Mouse (Mus musculus) layer of hippocampus, postnatal 10 days (tissue): ENCODE measurements at regions not wholly inside any gene's neighbourhood (a gene's known extent, or its start where the extent isn't known, plus 50 kb on each side); places are given as distances from the start of the nearest gene placed in this dataset.
A peak's percentile ranks its signal among the peaks of the same experiment; 100 is the strongest.
"Not testable (repeated sequence)": the region's sequence is repeated elsewhere in the genome, so short reads cannot be mapped to it uniquely, and the experiment has no call there.

Experiments
- DNase-seq, 2 experiments: peaks; one replicate each; pipeline ENCODE4 v3.0.0; 2021; ENCODE audit warnings: low spot score in 2 of 2

DNA sequence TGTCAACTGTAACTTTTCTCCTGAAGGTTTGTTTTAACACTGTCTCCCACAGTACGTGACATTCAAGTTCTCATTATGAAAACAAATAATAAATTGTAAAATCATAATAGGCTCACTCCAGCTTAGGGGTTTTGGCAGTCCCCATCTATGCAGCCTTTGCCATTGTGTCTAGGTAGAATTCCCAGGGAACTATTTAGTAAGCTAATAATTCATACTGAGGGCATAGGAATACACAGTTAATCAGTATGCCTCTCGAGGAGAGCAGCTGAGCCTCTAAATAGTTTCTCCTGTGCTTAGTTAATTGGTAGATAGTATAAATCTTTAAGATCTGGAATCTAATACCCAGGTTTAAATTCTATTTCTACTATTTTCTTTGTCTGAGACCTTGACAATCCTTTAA, 191.7 kb downstream of the Tprg start:
- no peak for DNase-seq

DNA sequence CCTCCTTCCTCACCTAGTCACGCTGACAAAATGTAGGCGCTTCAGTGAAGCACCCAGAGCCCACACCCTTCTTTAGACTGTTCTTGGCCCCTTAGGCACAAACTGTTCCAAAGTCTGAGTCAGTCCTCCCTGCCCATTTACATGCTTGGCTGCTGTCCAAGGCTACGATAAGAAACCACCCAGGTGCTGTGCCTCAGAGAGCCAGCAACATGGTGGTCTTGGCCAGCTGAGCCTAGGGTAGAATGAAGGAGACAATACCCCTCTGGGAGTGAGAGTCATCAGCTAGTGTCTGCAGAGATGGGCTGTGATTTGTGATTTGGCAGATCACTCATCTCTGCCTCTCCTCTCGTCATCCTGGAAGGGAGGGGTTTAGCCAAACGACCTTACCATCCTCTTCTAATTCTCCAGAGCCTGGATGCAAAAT, 197.2 kb downstream of the Tprg start:
- no peak for DNase-seq

DNA sequence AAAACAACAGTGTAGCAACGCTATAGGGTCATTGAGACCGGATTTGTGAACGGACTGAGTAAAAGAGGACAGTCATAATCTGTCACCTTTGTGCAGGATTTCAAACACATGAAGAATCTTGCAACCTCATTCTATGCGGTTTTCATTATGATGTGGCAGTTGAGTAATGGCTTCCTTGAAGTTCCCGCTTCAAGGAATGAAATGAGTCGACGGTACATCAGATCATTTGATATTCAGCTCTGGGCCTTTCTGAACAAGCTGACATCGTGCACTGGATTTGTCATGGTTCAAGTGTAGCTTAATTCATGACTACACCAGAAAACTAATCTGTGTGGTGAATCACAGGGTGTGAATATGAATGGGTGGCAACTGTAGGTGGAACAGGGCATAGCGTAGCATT, 198.4 kb downstream of the Tprg start:
- no peak for DNase-seq

DNA sequence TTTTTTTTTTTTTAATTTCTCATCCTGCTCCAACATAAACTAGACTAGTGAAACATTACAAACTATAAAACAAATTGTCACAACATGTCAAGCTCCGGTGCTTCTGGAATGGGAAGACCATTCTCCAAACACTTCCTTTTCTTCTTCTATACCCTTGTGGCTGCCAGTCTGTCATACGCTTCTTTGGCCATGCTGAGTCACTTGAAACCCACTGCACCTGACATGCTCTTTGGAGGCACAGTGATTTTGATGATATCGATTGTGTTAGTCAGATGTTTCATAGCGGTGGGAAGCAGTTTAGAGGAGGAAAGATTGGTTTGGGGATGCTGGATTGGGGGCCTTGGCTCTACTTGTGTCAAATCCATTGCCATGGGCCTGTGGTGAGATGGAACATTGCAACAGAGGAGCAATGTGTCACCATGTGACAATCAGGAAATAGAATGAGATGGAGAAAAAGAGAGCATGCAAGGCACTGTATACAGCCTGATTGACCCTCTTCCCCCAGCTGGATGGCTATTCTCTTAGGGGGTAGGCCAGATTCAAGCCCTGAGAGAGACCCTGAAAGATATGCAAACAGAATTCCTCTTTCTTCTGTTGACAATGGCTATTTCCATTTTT, 197.0 kb upstream of the Trp63 start:
- DNase-seq: no peak

DNA sequence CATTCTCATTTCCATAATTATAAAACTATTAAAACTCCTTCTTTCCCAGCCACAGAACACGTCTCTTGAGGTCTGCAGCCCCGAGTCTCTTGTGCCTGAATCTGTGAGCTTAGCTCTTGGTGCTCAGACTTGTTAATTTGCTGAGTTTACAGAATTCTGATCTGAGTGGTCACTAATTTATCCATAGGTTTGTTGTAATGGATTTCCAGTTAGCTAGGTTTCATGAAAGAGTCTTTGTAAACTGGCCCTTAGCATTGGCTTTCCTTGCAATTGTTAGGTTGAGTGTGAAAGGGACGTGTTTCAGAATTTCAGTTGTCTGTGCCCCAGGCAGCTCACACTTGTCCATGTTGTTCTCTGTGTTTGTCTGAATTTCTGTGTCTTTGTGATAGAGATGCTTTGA, 192.7 kb upstream of the Trp63 start:
- DNase-seq: no peak

DNA sequence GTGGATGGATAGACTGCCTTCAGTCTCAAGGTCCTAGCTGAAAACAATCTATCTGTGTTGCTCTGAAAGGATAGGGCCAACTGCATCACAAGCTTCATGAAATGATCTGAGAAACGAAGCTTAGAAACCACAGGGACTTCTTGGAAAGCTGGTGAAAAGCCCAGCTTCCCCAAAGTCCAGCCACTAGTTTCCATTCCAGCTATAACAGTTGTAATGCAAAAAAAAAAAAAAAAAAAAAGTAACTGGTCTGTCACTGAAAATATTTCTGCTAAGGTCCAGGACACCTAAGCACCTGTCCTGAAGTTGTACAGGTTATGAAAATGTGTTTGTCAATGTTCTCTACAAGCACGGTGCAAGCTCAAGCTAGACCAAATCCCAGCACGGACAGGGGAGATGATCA, 189.4 kb upstream of the Trp63 start:
- no peak for DNase-seq

DNA sequence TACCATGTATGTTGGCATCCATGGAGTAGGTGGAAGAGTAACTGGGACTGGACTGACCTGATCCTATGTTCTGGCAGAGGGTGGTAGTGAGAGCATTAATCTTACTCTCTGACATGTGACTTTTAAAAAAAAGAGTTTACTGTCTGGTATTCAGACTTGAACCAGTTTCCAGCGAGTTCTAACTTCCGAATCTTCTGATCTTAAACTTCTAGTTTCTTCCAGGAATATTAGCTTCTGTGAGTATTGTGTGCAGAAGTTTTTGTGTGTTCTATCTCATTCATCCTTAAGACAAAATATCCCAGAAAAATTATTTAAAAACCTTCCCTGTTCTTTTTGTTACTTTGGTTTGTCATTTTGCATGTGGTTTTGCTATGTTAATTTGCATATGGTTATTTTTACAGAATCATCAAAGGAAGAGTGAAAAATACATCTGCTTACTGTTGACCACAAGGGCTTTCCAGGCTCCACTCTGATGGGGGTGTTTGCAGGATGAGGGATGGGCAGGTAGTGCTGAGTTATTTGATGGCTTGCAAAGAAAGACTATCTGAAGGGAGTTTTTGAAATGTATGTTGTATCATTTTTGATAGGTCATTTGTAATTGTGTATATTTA, 187.9 kb upstream of the Trp63 start:
- no peak for DNase-seq

DNA sequence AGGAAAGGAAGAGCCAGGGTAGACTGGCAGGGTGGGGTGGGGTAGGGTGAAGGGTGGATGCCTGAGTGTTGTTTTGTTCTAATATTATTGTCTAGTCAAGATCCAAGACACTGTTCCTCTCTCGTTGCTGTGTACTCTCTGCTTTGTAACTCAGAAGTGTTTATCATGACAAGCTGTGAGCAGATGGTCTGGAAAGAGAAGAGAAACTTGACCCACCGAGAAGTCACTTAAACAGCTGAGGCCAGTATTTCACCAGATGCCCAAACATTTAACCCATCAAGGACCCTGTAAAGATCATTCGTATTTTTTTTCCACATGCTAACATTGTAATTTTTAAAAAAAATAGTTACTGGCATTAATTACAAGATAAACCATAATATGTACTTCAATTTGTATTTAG, 178.7 kb upstream of the Trp63 start:
- DNase-seq: no peak

DNA sequence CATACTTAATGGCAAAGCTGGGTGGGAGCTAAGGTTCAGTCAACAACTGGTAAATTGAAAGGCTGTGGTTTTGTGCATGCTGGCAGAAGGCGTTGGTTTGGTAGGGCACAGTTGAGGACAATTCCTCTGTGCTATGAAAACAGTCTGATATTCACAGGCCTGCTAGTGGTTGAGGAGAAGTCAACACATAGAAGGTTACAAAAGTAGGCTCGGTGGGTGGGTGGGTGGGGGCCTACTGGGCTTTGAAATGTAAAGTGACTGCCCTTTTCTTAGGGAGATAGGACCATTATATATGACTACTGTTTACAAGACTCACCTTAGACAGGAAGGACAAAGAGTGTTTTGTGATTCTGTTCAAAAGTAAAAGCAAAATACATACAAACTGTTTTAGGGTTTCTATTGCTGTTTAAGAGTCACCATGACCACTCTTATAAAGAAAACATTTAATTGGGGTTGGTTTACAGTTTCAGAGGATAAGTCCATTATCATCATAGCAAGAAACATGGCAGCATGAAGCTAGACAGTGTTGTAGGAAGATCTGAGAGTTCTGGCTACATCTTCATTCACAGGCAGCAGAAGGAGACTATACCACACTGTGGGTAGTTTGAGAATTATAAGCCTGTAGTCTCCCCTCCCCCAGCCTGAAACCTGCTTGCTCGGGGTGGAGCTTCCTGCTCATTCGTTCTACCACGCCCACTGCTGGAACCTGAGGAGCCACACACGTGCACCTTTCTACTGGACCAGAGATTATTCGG, 166.3 kb upstream of the Trp63 start:
- DNase-seq: no peak

DNA sequence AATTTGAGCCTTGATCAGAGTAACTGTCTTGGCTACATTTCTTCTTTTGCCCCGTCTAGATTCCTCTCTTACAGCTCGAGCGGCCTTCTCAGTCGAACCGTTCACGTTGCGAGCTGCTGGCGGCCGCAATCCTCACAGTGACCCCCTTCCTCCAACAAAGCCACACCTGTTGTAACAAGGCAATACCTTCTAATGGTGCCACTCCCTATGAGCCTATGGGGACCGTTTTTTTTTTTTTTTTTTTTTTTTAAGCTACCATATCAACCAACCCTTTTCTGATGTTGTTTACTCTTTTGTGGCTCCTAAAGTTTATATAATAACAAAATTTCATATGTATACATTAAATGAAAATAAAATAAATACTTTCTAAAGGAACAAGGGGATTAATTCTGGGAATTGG, 160.4 kb upstream of the Trp63 start:
- not testable (repeated sequence) for DNase-seq

DNA sequence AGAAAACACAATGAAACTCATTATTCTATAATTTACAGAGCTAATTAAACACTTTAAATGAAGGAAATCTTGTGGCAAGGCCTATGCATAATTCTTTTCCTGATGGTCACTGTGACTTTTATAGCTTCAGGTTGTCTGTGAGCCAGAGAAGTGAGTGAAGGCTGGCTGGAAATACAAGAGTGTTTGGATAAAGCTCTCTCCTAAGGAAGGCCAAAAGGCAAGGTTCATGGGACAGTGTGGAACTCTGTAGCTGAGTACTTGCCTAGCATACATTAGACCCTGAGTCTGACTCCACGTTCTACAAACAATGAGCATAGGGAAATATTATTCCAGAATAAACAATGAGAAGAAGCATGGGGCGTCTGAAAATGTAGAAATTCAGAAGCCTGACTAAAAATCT, 159.9 kb upstream of the Trp63 start:
- DNase-seq: no peak

DNA sequence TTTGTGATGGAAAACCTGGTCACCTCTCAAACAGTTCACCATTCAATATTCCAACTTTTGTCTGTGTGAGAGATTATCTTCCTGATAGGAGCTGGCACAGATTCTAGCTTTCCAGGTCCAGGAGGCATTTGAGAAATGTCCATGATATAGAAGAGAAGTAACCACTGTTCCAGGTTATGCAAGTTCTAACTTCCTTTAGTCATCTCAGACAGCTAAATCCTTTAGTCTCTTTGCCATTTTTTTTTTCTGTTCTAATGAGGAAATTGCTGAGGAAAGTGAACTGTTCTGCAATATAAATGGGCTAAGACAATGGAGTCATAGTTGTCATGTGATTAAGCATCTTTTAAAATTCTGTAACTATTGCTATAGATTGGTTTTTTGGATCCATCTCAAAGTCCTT, 155.7 kb upstream of the Trp63 start:
- DNase-seq: no peak

DNA sequence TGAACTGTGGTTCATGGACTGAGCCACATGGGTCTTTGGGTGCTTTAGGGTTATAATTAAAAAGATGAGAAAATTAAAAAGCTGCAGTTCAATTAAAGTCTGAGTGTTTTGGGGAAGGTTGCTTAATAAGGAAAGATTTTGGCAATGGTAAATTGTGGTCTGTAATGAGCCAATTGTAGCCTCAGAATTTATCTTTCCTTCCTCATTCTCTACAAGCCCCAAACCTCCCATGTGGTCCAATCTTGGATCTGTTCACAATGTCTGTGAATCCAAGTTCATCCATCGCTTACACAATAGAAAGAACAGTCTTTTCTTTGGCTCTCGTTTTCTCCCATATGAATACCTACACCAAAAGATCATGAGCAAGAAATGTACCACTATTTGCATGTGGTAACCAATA, 155.2 kb upstream of the Trp63 start:
- no peak for DNase-seq

DNA sequence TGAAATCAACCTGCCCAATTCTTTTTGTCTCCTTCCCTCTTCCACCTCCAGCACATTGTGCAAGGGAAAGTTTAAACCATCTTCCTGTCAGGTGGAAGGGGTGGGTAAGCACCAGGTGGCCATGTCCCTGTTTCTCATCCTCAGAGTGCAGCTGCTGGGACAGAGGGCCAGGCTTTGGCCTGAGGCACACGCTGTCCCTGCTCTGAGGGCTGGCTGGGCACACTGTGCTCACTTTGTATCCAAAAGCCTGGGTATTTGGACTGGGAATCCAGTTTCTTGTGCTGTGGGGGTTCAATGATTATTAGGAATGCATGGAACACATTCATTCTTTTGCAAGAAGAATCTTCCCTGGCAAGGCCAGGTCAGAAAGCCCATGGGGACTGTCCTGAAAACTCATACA, 153.9 kb upstream of the Trp63 start:
- DNase-seq: peak; percentile 10 to 25

DNA sequence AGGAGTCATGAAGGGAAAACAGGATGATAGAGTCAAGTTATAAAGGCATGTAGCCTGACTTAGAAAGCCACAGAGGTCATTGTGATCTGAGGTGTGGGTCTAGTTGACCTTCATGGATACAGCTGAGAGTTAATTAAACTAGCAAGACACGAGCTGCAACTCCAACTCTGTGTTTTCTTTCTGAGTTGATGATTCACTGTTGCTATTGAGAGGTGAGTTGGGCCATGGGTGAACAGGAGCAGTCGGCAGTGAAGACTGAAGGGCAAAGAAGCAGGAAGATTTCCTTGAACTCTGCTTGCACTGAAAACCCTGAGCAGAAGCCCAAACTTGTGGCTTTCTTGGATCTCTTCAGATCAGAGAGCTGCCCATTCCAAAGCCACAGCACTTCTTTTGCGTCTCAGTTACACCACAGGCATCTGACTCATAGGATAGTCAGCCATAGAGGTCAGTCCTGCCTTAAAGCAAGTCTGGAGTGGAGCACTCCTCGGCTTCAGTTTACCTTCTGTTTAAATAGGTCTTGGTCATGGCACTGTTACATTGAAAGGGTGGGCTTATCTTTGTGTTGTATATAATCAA, 151.7 kb upstream of the Trp63 start:
- DNase-seq: no peak

DNA sequence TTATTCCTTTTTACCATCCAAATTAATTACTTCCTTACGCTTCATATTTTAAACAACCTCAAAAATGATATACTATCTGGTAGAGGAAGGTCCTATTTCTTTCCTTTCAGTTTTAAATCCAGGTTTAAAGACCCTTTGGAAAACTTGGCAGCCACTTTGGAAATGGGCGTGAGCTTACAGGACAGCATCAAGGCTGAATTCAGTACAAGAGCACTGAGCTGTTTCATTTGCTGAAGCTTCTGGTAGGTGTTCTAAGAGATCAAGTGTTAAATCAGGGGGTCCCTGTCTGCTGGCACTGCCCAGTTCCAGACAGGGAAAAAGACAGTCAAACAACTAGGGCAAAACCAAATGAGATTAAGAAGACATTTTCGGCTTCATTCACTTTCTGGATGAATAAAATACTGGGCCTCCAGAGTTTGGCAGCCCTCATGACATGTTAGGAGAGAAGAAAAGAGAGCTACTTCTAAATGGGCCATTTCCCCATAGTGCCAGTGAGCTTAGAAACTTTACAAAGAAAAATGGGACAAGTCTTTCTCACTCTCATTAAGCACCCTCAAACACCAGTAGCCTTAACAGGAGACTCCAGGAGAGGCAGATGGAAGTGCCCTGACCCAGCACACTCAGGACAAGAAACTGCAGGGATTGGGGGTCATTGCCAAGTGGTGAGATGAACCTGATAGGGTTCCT, 150.9 kb upstream of the Trp63 start:
- no peak for DNase-seq

DNA sequence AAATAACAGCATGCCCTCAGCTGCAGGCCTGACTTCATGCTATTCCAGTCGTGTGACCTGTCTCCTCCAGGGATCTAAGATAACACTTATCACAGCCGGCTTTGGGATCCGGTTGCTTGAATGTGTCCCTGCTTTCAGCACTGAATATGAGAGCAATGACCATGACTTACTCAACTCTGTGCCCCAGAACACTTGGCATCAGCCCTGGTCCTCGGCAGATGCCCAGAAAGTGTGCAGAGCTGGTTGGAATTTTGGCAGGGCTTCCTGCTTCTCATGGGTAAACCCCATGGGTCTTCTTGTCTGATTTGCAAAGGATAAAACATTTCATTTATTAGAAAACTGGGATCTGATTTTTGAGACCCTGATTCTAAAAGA, 150.4 kb upstream of the Trp63 start:
- DNase-seq: peak; percentile 42 to 51

DNA sequence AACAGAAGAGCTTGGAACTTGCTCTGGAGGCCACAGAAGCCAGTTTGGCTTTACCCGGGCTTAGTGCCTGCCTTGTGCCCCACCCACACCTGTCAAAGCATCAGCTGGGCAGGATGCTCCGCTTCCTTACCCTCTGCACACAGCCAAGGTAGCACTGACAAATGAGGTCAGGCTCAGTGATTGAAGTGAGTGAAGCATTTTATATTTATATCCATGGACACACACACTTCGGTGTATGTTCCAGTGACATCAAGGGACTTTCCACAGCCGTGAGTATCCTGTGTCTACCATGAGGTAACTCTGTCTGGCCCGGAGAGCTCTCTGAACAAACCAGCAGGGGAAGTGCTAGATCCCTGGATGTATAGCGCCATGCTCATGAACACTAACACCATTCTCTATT, 147.0 kb upstream of the Trp63 start:
- no peak for DNase-seq

DNA sequence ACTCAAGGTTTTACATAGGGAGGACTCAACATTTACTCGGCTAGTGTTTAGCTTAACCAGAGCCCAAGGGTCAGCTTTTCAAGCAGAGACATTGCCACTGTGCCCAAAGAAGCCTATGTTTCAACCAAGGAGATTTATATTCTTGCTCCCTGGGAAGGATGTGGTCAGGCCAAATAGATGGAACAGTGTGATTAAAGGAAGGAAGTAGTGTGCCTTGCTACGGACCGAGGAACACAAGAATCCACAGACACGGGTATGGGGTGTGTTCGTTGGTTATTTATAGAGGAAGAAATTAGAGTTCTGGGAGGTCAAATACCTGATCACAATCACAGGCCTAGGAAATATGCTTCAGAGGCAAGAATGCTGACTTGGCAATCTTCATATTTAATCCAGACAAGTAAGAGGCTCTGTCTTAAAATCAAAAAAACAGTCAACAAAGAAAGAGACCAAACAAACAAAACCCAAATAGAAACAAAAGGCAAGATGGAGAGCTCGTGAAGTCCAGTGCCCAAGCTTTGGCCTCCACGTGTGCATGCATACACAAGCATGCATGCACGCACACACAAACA, 133.9 kb upstream of the Trp63 start:
- no peak for DNase-seq

DNA sequence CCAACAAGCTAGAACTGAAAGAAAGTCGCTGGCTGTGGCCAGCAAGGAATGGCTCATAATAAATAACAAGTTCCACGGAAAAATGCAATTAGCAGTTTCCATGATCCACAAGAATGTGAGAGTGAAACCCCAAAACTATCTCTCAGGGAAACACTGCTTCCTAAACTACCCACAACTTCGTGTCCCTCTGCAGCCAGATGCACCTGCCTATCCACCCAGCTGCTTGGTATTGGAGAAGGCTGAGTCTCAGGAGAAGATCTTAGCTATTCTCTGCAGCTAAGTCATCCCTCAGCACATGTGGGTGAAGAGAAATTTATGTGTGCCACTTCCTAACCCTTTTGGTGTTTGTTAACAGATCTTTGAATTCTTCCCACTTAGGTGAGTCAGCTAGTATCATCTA, 126.4 kb upstream of the Trp63 start:
- DNase-seq: no peak

DNA sequence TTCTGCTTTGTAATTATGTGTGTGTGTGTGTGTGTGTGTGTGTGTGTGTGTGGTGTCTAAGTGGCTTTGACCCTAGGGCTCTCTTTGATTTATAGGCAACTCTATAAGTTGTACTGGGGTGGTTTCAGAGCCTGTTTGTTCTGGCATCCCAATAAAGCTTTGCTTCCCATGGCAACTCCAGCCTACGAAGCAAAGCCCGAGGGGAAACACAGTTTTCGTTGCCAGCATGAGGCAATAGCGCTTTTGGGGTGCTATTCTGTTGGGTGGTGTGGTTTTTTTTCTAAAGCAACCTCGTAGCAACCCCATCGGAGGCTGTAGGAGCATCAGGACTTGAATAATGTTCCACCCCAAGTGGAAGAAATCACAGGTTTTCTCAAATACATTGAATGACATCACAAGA, 103.3 kb upstream of the Trp63 start:
- no peak for DNase-seq
